Mouse (Mus musculus) embryonic facial prominence, embryonic 14.5 days (tissue): Measurements from ENCODE around the gene Ccdc134. TPM values are rescaled to one million over a fixed set of nuclear protein-coding genes. Genes with fewer than 3 reads are reported as not detected.
A peak's percentile ranks its signal among the peaks of the same experiment; 100 is the strongest.

Source experiments
- ATAC-seq: fragments of 200-750 bp; cut with Nextera tagmentation; 2 replicates; pipeline ENCODE4 v1.8.0; 2017; ENCODE audit warnings: low read depth, moderate number of reproducible peaks, moderate TSS enrichment
- DNase-seq: peaks from one replicate; pipeline ENCODE4 v3.0.0-alpha.2; 2015; ENCODE audit warnings: low spot score
- H3K27ac ChIP-seq: fragments of 300-500 bp; sonication (generic); replicated peaks from 2 replicates; pipeline ENCODE4 v1.5.1; 2014; ENCODE audit warnings: low read depth, mild to moderate bottlenecking, low read length, moderate library complexity
- H3K27me3 ChIP-seq: fragments of 300-500 bp; sonication (generic); replicated peaks from 2 replicates; pipeline ENCODE4 v1.6.1; 2014; ENCODE audit warnings: low read length; ENCODE audit not compliant: control insufficient read depth, insufficient read depth
- H3K36me3 ChIP-seq: fragments of 300-500 bp; sonication (generic); 2 replicates; pipeline ENCODE4 v1.6.1; 2014; ENCODE audit warnings: low read length, mixed read lengths; ENCODE audit not compliant: control insufficient read depth, insufficient read depth
- H3K4me1 ChIP-seq: fragments of 300-500 bp; sonication (generic); 2 replicates; pipeline ENCODE4 v1.6.1; 2014; ENCODE audit warnings: antibody characterized with exemption, low read length; ENCODE audit not compliant: control insufficient read depth, insufficient read depth
- H3K4me2 ChIP-seq: fragments of 300-500 bp; sonication (generic); 2 replicates; pipeline ENCODE4 v1.6.1; 2014; ENCODE audit warnings: low read depth, mild to moderate bottlenecking, low read length, moderate library complexity, mixed read lengths
- H3K4me3 ChIP-seq: fragments of 300-500 bp; sonication (generic); 2 replicates; pipeline ENCODE4 v1.5.1; 2014; ENCODE audit warnings: low read depth, mild to moderate bottlenecking, low read length
- H3K9ac ChIP-seq: fragments of 300-500 bp; sonication (generic); 2 replicates; pipeline ENCODE4 v1.6.1; 2014; ENCODE audit warnings: low read depth, mild to moderate bottlenecking, low read length, moderate library complexity, mixed read lengths
- H3K9me3 ChIP-seq: fragments of 300-500 bp; sonication (generic); 2 replicates; pipeline ENCODE4 v1.6.1; 2016; ENCODE audit warnings: low read length; ENCODE audit not compliant: control insufficient read depth
- WGBS: fragments of 180-500 bp; shearing (Covaris S2); extraction: QIAGEN DNeasy Blood & Tissue Kit; methylation state at CpG from one replicate; pipeline ENCODE4 v1.1.7; 2014; 5-methylcytosine and 5-hydroxymethylcytosine counted together
- polyA plus RNA-seq: library from polyadenylated mRNA; unstranded; fragments of >200 nt; fragmentation: Nextera tagmentation; extraction: Ambion mirVana; gene quantifications from 2 replicates; pipeline ENCODE4 v1.2.1, GENCODE M21; 2014

Gene Ccdc134
- polyA plus RNA-seq, 1 experiment from 2014 or later = 29.6 TPM

GRCm38 (mm10) chr15:82164061-82164399 lies 36.3 kb downstream of the Ccdc134 start:
- no peak overlapping the region for H3K9ac ChIP-seq
- no peak overlapping the region for H3K27ac ChIP-seq
- 0 out of 2 replicates have a peak, but pooled peaks cover under 1% of the 10 kb centered on the region for H3K36me3 ChIP-seq
- DNase-seq (no peak), ATAC-seq (no peak)
- peaks cover 45% of the 10 kb centered on the region for H3K4me1 ChIP-seq
- WGBS = 52% methylated on average over 4 of the region's 4 CpGs
- H3K9me3 ChIP-seq = no peaks in the 10 kb centered on the region
- H3K4me3 ChIP-seq = no peak overlapping the region
- H3K27me3 ChIP-seq = no peaks in the 10 kb centered on the region
- H3K4me2 ChIP-seq = no peak overlapping the region

GRCm38 (mm10) chr15:82164496-82164895 lies 36.8 kb downstream of the Ccdc134 start:
- H3K4me2 ChIP-seq = no peak overlapping the region
- ATAC-seq = no peak
- 68% methylated on average over 7 of the region's 7 CpGs for WGBS
- no peaks in the 10 kb centered on the region for H3K9me3 ChIP-seq
- DNase-seq = no peak
- H3K9ac ChIP-seq = no peak overlapping the region
- peaks cover 40% of the 10 kb centered on the region for H3K4me1 ChIP-seq
- H3K27ac ChIP-seq = no peak overlapping the region
- no peak overlapping the region for H3K4me3 ChIP-seq
- H3K36me3 ChIP-seq = 0 out of 2 replicates have a peak, but pooled peaks cover 5% of the 10 kb centered on the region
- H3K27me3 ChIP-seq = no peaks in the 10 kb centered on the region

- no peak for ATAC-seq
- WGBS = 52% methylated on average over 8 of the region's 8 CpGs
- no peaks in the 10 kb centered on the region for H3K27me3 ChIP-seq
- H3K9me3 ChIP-seq = no peaks in the 10 kb centered on the region
- H3K4me3 ChIP-seq = no peak overlapping the region
- H3K36me3 ChIP-seq = peaks cover 15% of the 10 kb centered on the region
- H3K4me2 ChIP-seq = no peak overlapping the region
- DNase-seq = peak; percentile 56
- peaks cover 34% of the 10 kb centered on the region for H3K4me1 ChIP-seq
- H3K27ac ChIP-seq = peak overlapping the region; percentile 69
- no peak overlapping the region for H3K9ac ChIP-seq
These were observed 37.9 kb downstream of the Ccdc134 start for GRCm38 (mm10) chr15:82165332-82166239.

GRCm38 (mm10) chr15:82166240-82167100 lies 38.7 kb downstream of the Ccdc134 start:
- 0 out of 2 replicates have a peak overlapping the region, but pooled peaks have one; percentile 4 for H3K4me2 ChIP-seq
- peaks cover 24% of the 10 kb centered on the region for H3K36me3 ChIP-seq
- no peaks in the 10 kb centered on the region for H3K27me3 ChIP-seq
- ATAC-seq = no peak; the same call in 1 of the 2 replicates
- H3K27ac ChIP-seq = peak overlapping the region; percentile 69
- peak; percentile 49 for DNase-seq
- peaks cover 25% of the 10 kb centered on the region for H3K4me1 ChIP-seq
- no peak overlapping the region for H3K4me3 ChIP-seq
- 56% methylated on average over 22 of the region's 22 CpGs for WGBS
- no peaks in the 10 kb centered on the region for H3K9me3 ChIP-seq
- 0 out of 2 replicates have a peak overlapping the region, but pooled peaks have one; percentile 6 for H3K9ac ChIP-seq

- H3K27ac ChIP-seq = peak overlapping the region; percentile 69
- H3K9ac ChIP-seq = no peak overlapping the region
- H3K36me3 ChIP-seq = peaks cover 33% of the 10 kb centered on the region
- H3K27me3 ChIP-seq = no peaks in the 10 kb centered on the region
- peaks cover 23% of the 10 kb centered on the region for H3K4me1 ChIP-seq
- no peak overlapping the region for H3K4me3 ChIP-seq
- WGBS = 62% methylated on average over 23 of the region's 23 CpGs
- ATAC-seq (0 out of 2 replicates have a peak, but pooled peaks have one; percentile 27), DNase-seq (peak; percentile 49)
- no peak overlapping the region for H3K4me2 ChIP-seq
- no peaks in the 10 kb centered on the region for H3K9me3 ChIP-seq
These were observed 39.8 kb downstream of the Ccdc134 start for GRCm38 (mm10) chr15:82167201-82168168.

GRCm38 (mm10) chr15:82169671-82170070 lies 41.9 kb downstream of the Ccdc134 start:
- Histone ChIP-seq H3K36me3 (peaks cover 54% of the 10 kb centered on the region), H3K4me2 (no peak overlapping the region), H3K27me3 (no peaks in the 10 kb centered on the region), H3K4me1 (peaks cover 21% of the 10 kb centered on the region), H3K4me3 (no peak overlapping the region), H3K9ac (no peak overlapping the region), H3K9me3 (no peaks in the 10 kb centered on the region), H3K27ac (no peak overlapping the region)
- WGBS = 74% methylated on average over 5 of the region's 5 CpGs
- no peak for ATAC-seq
- no peak for DNase-seq

GRCm38 (mm10) chr15:82170437-82171377 lies 43.0 kb downstream of the Ccdc134 start:
- no peaks in the 10 kb centered on the region for H3K9me3 ChIP-seq
- H3K4me1 ChIP-seq = peaks cover 21% of the 10 kb centered on the region; the same call in 1 of the 2 replicates
- no peaks in the 10 kb centered on the region for H3K27me3 ChIP-seq
- H3K4me3 ChIP-seq = no peak overlapping the region
- peaks cover 65% of the 10 kb centered on the region for H3K36me3 ChIP-seq
- no peak for ATAC-seq
- 86% methylated on average over 36 of the region's 36 CpGs for WGBS
- no peak overlapping the region for H3K4me2 ChIP-seq
- H3K27ac ChIP-seq = no peak overlapping the region
- DNase-seq = no peak
- H3K9ac ChIP-seq = no peak overlapping the region
